Mouse (Mus musculus) liver, embryonic 15.5 days (tissue): ENCODE data around the gene Szrd1. TPM values are rescaled to one million over a fixed set of nuclear protein-coding genes. Genes with fewer than 3 reads are reported as not detected.

Experiments used
- ATAC-seq: fragments of 200-750 bp; cut with Nextera tagmentation; 2 replicates; pipeline ENCODE4 v1.8.0; 2017; ENCODE audit warnings: moderate number of reproducible peaks, mild to moderate bottlenecking, moderate library complexity; ENCODE audit not compliant: insufficient read depth
- H3K27ac ChIP-seq: fragments of 300-500 bp; sonication (generic); replicated peaks from 2 replicates; pipeline ENCODE4 v1.5.1; 2015; ENCODE audit warnings: mild to moderate bottlenecking, inconsistent platforms
- H3K27me3 ChIP-seq: fragments of 300-500 bp; sonication (generic); 2 replicates; pipeline ENCODE4 v1.6.1; 2015; ENCODE audit warnings: mild to moderate bottlenecking, inconsistent platforms
- H3K36me3 ChIP-seq: fragments of 300-500 bp; sonication (generic); replicated peaks from 2 replicates; pipeline ENCODE4 v1.6.1; 2015; ENCODE audit warnings: moderate library complexity, mild to moderate bottlenecking, inconsistent platforms
- H3K4me1 ChIP-seq: fragments of 300-500 bp; sonication (generic); replicated peaks from 2 replicates; pipeline ENCODE4 v1.6.1; 2015; ENCODE audit warnings: inconsistent platforms
- H3K4me2 ChIP-seq: fragments of 300-500 bp; sonication (generic); 2 replicates; pipeline ENCODE4 v1.6.1; 2015; ENCODE audit warnings: moderate library complexity, mild to moderate bottlenecking, inconsistent platforms
- H3K4me3 ChIP-seq: fragments of 300-500 bp; sonication (generic); replicated peaks from 2 replicates; pipeline ENCODE4 v1.5.1; 2015; ENCODE audit warnings: mild to moderate bottlenecking, inconsistent platforms
- H3K9ac ChIP-seq: fragments of 300-500 bp; sonication (generic); 2 replicates; pipeline ENCODE4 v1.6.1; 2015; ENCODE audit warnings: moderate library complexity, mild to moderate bottlenecking, inconsistent platforms
- H3K9me3 ChIP-seq: fragments of 300-500 bp; sonication (generic); replicated peaks from 2 replicates; pipeline ENCODE4 v1.6.1; 2016; ENCODE audit warnings: inconsistent platforms
- WGBS: fragments of 180-500 bp; shearing (Covaris S2); methylation state at CpG from one replicate; pipeline ENCODE4 v1.1.7; 2015; ENCODE audit warnings: mixed read lengths; ENCODE audit not compliant: insufficient replicate concordance; 5-methylcytosine and 5-hydroxymethylcytosine counted together
- polyA plus RNA-seq: library from polyadenylated mRNA; unstranded; fragments of >200 nt; fragmentation: Nextera tagmentation; extraction: Ambion mirVana; gene quantifications from 2 replicates; pipeline ENCODE4 v1.2.1, GENCODE M21; 2015

The Szrd1 gene
- polyA plus RNA-seq, 1 experiment from 2014 or later: 18.1 TPM

DNA sequence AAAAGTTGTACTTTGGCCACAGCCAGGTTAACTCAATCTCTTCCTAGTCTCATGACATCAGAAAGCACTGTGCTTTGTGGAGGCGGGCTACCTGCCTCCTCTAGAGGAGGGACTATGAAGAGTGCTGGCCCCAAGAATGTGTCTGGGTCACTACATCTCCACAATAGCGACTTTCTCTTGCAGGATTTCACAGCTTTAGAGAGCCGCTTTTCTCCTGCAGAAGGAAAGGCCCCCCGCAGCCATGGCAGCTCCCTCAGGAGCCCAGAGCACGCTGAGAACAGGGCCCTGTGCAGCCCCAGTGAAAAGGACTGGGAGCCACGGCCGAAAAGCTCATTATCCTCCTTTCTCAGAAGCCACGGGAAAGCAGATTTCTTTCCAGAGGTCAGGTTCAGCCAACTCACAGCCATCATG lies 5.5 kb downstream of the Szrd1 start:
- Histone ChIP-seq H3K9me3 (no peaks in the 10 kb centered on the region), H3K4me3 (peak overlapping the region; percentile 27), H3K4me2 (peak overlapping the region; percentile 38), H3K36me3 (0 out of 2 replicates have a peak, but pooled peaks cover 2% of the 10 kb centered on the region), H3K4me1 (peaks cover 78% of the 10 kb centered on the region), H3K27ac (peak overlapping the region; percentile 67), H3K27me3 (no peaks in the 10 kb centered on the region), H3K9ac (no peak overlapping the region)
- no peak for ATAC-seq
- 68% methylated on average over 8 of the region's 8 CpGs for WGBS

DNA sequence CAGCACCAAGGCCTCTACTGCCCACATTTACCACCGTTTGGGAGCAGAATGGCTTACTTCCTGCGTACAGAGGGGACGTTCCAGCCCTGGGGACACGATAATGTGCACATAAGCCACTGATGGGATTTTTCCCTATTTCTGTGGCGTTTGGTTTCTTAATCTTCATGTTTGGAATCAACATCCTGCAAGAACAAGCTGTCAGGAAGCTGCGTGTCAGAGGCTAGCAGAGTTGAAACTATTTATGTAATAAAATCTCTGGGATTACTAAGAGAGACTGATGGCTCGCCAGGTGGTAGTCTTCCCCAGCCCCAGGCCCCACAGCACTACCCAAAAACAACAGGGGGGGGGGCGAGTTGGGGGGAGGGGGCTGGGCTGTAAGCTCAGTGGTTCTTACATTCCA lies 6.3 kb downstream of the Szrd1 start:
- 63% methylated on average over 8 of the region's 8 CpGs for WGBS
- peak overlapping the region; percentile 30 for H3K4me2 ChIP-seq

GRCm38 (mm10) chr4:141132191-141132590 lies 7.4 kb downstream of the Szrd1 start:
- 0 out of 2 replicates have a peak, but pooled peaks cover 2% of the 10 kb centered on the region for H3K36me3 ChIP-seq
- WGBS: 74% methylated on average over 8 of the region's 8 CpGs
- no peak overlapping the region for H3K4me3 ChIP-seq
- H3K9ac ChIP-seq: no peak overlapping the region
- H3K27me3 ChIP-seq: no peaks in the 10 kb centered on the region
- peaks cover 60% of the 10 kb centered on the region for H3K4me1 ChIP-seq
- peak overlapping the region; percentile 30 for H3K4me2 ChIP-seq
- no peak for ATAC-seq
- H3K9me3 ChIP-seq: no peaks in the 10 kb centered on the region
- peak overlapping the region; percentile 73 for H3K27ac ChIP-seq

More for the DNA sequence above, 6.3 kb downstream of the Szrd1 start:
- ATAC-seq: no peak
- peaks cover 70% of the 10 kb centered on the region for H3K4me1 ChIP-seq
- H3K27ac ChIP-seq: peak overlapping the region; percentile 73
- no peaks in the 10 kb centered on the region for H3K27me3 ChIP-seq
- H3K4me3 ChIP-seq: no peak overlapping the region
- H3K9ac ChIP-seq: no peak overlapping the region
- no peaks in the 10 kb centered on the region for H3K9me3 ChIP-seq
- 0 out of 2 replicates have a peak, but pooled peaks cover 2% of the 10 kb centered on the region for H3K36me3 ChIP-seq

DNA sequence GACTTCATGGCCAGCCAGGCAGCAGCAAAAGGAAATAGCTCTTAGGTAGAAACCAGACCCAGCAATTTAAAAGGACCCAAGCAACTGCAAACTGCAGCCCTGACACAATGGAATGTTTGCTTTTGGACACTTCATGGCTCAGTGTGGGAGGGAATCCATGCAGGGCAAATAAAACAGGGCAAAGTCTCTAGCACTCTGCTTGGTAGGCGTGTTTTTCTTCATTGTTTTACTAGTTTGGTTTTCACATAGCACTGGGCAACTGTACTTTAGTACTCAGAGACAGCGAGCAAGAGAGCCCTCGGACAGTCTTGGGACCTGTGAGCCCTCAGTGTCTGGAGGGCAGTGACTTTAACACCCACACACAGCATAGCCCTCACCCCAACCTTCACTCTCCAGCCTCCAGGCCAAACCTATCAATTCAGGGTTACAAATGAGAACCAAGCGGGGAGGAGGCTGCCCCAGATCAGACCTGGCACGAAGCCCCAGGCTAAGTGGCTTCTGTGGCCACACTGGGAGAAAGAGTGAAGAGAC lies 8.0 kb downstream of the Szrd1 start:
- peak overlapping the region; percentile 78 for H3K27ac ChIP-seq
- WGBS: 74% methylated on average over 5 of the region's 5 CpGs
- no peaks in the 10 kb centered on the region for H3K27me3 ChIP-seq
- peak overlapping the region; percentile 30 for H3K4me2 ChIP-seq
- H3K9me3 ChIP-seq: no peaks in the 10 kb centered on the region
- H3K4me3 ChIP-seq: no peak overlapping the region
- peaks cover 2% of the 10 kb centered on the region; the same call in 1 of the 2 replicates for H3K36me3 ChIP-seq
- ATAC-seq: peak; percentile 72
- no peak overlapping the region for H3K9ac ChIP-seq
- H3K4me1 ChIP-seq: peaks cover 54% of the 10 kb centered on the region

- no peaks in the 10 kb centered on the region; the same call in 1 of the 2 replicates for H3K36me3 ChIP-seq
- no peaks in the 10 kb centered on the region for H3K27me3 ChIP-seq
- no peaks in the 10 kb centered on the region for H3K9me3 ChIP-seq
- H3K9ac ChIP-seq: no peak overlapping the region
- H3K4me2 ChIP-seq: peak overlapping the region; percentile 27
- ATAC-seq: peak; percentile 29; the same call in 1 of the 2 replicates
- H3K4me3 ChIP-seq: no peak overlapping the region
- H3K27ac ChIP-seq: peak overlapping the region; percentile 78
- 77% methylated on average over 6 of the region's 6 CpGs for WGBS
- peaks cover 49% of the 10 kb centered on the region for H3K4me1 ChIP-seq
Observed at GRCm38 (mm10) chr4:141130704-141131342, 8.8 kb downstream of the Szrd1 start.

DNA sequence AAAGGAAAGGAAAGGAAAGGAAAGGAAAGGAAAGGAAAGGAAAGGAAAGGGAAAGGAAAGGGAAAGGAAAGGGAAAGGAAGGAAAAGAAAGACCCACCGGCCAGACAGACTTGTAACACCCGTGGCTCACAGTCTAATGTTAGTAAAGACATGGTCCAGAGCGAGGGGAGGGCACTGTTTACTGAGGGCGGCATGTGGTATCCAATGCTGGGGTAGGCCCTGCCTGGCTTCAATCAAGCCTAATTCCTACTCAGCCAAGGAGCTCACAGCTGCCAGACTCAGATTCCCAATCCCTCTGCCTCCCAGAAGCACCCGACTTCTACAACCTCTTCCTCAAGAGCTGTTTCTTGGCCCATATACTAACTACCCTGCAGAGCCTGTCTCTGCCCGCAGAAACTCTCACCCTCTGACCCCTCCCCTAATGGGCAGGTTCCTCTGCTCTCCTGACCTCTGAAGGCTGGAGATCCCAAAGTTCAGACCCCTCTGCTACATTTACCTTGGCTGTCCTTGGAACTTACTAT lies 10.3 kb downstream of the Szrd1 start:
- Histone ChIP-seq H3K36me3 (no peaks in the 10 kb centered on the region; the same call in 1 of the 2 replicates), H3K4me1 (peaks cover 41% of the 10 kb centered on the region), H3K9ac (no peak overlapping the region), H3K4me2 (no peak overlapping the region; the same call in 1 of the 2 replicates), H3K4me3 (no peak overlapping the region), H3K9me3 (no peaks in the 10 kb centered on the region), H3K27me3 (no peaks in the 10 kb centered on the region), H3K27ac (peak overlapping the region; percentile 61; the same call in 1 of the 2 replicates)
- WGBS: 63% methylated on average over 6 of the region's 6 CpGs
- ATAC-seq: no peak

DNA sequence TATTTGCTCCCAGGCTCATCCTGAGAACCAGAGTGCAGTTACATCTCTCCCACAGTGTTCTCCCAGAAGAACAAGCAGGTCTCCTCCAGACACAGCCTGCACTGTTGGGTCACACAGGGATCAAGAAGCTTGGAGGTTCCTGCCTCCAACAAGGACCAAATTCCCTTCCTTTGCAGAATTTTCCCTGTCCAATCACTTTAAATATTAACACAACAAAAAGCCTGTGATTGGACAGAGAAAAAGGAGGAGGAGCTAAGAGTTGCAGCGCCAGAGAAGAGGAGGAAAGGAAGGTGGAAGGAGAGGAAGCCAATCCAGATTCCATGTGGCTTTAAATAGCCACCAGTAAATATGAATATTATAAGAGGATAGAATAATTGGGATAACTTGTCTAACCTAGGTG lies 16.5 kb downstream of the Szrd1 start:
- no peak overlapping the region for H3K4me2 ChIP-seq
- no peak for ATAC-seq
- no peak overlapping the region for H3K4me3 ChIP-seq
- peaks cover 49% of the 10 kb centered on the region for H3K4me1 ChIP-seq
- peaks cover 24% of the 10 kb centered on the region for H3K36me3 ChIP-seq
- H3K9me3 ChIP-seq: no peaks in the 10 kb centered on the region
- no peak overlapping the region for H3K27ac ChIP-seq
- no peak overlapping the region for H3K9ac ChIP-seq
- WGBS: 31% methylated on average over 1 of the region's 1 CpGs
- H3K27me3 ChIP-seq: no peaks in the 10 kb centered on the region

- no peaks in the 10 kb centered on the region for H3K27me3 ChIP-seq
- no peak for ATAC-seq
- no peak overlapping the region for H3K9ac ChIP-seq
- 70% methylated on average over 7 of the region's 7 CpGs for WGBS
- no peaks in the 10 kb centered on the region for H3K9me3 ChIP-seq
- H3K4me1 ChIP-seq: peaks cover 49% of the 10 kb centered on the region
- no peak overlapping the region for H3K4me3 ChIP-seq
- no peak overlapping the region for H3K27ac ChIP-seq
- H3K4me2 ChIP-seq: no peak overlapping the region
- peaks cover 28% of the 10 kb centered on the region for H3K36me3 ChIP-seq
Observed at GRCm38 (mm10) chr4:141122663-141123062, 16.9 kb downstream of the Szrd1 start.

DNA sequence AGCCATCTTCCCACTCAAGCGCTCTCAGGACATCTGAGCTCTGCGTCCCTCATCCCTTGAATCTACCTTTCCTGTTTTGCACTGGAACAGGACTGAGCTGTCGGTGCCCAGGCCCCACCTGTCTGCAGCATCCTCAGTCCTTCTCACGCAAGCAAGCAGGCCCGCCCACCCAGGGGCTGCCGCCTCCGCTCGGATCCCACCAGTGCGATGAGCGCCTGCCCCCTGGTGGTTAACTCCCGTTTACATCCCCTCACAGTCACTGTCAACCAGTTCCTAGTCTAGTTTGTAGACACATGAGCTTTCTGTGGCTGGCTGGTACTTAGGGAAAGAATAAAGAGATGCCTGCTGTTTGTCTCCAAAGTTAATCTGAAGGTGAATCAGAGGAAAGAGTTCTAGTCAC lies 18.9 kb downstream of the Szrd1 start:
- Histone ChIP-seq H3K4me2 (no peak overlapping the region), H3K9ac (no peak overlapping the region), H3K36me3 (peaks cover 48% of the 10 kb centered on the region), H3K9me3 (no peaks in the 10 kb centered on the region), H3K27me3 (no peaks in the 10 kb centered on the region), H3K4me3 (no peak overlapping the region), H3K27ac (no peak overlapping the region), H3K4me1 (peaks cover 46% of the 10 kb centered on the region)
- WGBS: 41% methylated on average over 11 of the region's 11 CpGs
- 0 out of 2 replicates have a peak, but pooled peaks have one; percentile 12 for ATAC-seq

GRCm38 (mm10) chr4:141118691-141119090 lies 20.9 kb downstream of the Szrd1 start:
- Histone ChIP-seq H3K4me1 (peaks cover 34% of the 10 kb centered on the region), H3K4me3 (no peak overlapping the region), H3K4me2 (no peak overlapping the region), H3K9me3 (no peaks in the 10 kb centered on the region), H3K27me3 (no peaks in the 10 kb centered on the region), H3K27ac (no peak overlapping the region), H3K36me3 (peaks cover 65% of the 10 kb centered on the region), H3K9ac (no peak overlapping the region)
- no peak for ATAC-seq
- 70% methylated on average over 4 of the region's 4 CpGs for WGBS

DNA sequence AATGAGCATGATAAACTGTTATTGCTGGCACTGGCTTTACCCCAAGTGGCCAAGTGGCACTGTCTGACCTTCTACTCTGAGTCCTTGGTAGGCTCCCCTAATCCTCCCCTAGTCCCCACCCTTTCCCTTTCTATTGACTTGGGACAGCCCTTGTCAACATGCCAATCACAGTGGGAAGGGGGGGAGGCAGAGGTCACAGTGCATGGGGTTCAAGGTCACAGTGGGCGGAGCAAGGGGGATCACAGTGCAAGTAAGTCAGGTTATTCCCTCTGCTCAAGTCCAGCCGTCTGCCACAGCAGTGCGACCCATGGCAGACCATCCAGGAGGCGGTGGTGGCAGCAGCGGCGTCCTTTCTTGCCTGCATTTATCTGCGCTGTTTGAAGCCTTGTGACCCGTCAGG lies 24.2 kb downstream of the Szrd1 start:
- H3K4me3 ChIP-seq: no peak overlapping the region
- no peaks in the 10 kb centered on the region for H3K9me3 ChIP-seq
- peaks cover 83% of the 10 kb centered on the region for H3K36me3 ChIP-seq
- H3K27ac ChIP-seq: no peak overlapping the region
- ATAC-seq: peak; percentile 19; the same call in 1 of the 2 replicates
- H3K27me3 ChIP-seq: no peaks in the 10 kb centered on the region
- no peak overlapping the region for H3K4me2 ChIP-seq
- peaks cover 11% of the 10 kb centered on the region for H3K4me1 ChIP-seq
- H3K9ac ChIP-seq: no peak overlapping the region
- WGBS: 76% methylated on average over 8 of the region's 8 CpGs
